Mouse (Mus musculus) spleen, adult 2 months (tissue): Measurements from ENCODE around the gene Atg7. TPM values are rescaled to one million over a fixed set of nuclear protein-coding genes. Genes with fewer than 3 reads are reported as not detected.

ENCODE experiments used
- DNase-seq, 2 experiments: peaks; one replicate each; pipeline versions ENCODE4 v3.0.0 to v3.0.0-alpha.2; 2012 to 2021; ENCODE audit warnings: low spot score in 2 of 2, low read depth in 1 of 2
- H3K27ac ChIP-seq: fragments of 200-500 bp; 2 replicates; pipeline ENCODE4 v1.5.1; 2012; ENCODE audit warnings: low read length, inconsistent platforms; ENCODE audit not compliant: insufficient read depth
- H3K27me3 ChIP-seq: fragments of 200-500 bp; 2 replicates; pipeline ENCODE4 v1.6.1; 2012; ENCODE audit warnings: mild to moderate bottlenecking, moderate library complexity, low read length, inconsistent platforms; ENCODE audit not compliant: control insufficient read depth, insufficient read depth
- H3K36me3 ChIP-seq: fragments of 200-500 bp; 2 replicates; pipeline ENCODE4 v1.6.1; 2012; ENCODE audit warnings: mild to moderate bottlenecking, low read length, inconsistent platforms; ENCODE audit not compliant: control insufficient read depth, insufficient read depth
- H3K4me1 ChIP-seq: fragments of 200-500 bp; 2 replicates; pipeline ENCODE4 v1.6.1; 2011; ENCODE audit warnings: inconsistent platforms; ENCODE audit not compliant: control insufficient read depth, insufficient read depth, insufficient read length
- H3K4me3 ChIP-seq: fragments of 200-500 bp; 2 replicates; pipeline ENCODE4 v1.5.1; 2011; ENCODE audit warnings: mild to moderate bottlenecking, inconsistent platforms; ENCODE audit not compliant: insufficient read depth, insufficient read length; ENCODE audit errors: extremely low read depth
- CTCF ChIP-seq: fragments of 200-500 bp; IDR thresholded peaks from 2 replicates; pipeline ENCODE4 v1.5.1; 2011; ENCODE audit warnings: mild to moderate bottlenecking, inconsistent platforms; ENCODE audit not compliant: insufficient read depth, insufficient read length, insufficient replicate concordance; ENCODE audit errors: extremely low read depth
- POLR2A ChIP-seq: fragments of 200-500 bp; IDR thresholded peaks from 2 replicates; pipeline ENCODE4 v1.6.1; 2011; ENCODE audit warnings: low read depth, low read length, inconsistent platforms
- WGBS: fragments of 180-500 bp; shearing (Covaris S2); methylation state at CpG from one replicate; pipeline ENCODE4 v1.1.7; 2018; 5-methylcytosine and 5-hydroxymethylcytosine counted together
- polyA plus RNA-seq: library from polyadenylated mRNA; depleted of rRNA; stranded (reverse); fragments of >200 nt; gene quantifications from 2 replicates; pipeline ENCODE4 v1.2.3, GENCODE M21; 2012

The Atg7 gene
- polyA plus RNA-seq, 1 experiment = 11.7 TPM

DNA sequence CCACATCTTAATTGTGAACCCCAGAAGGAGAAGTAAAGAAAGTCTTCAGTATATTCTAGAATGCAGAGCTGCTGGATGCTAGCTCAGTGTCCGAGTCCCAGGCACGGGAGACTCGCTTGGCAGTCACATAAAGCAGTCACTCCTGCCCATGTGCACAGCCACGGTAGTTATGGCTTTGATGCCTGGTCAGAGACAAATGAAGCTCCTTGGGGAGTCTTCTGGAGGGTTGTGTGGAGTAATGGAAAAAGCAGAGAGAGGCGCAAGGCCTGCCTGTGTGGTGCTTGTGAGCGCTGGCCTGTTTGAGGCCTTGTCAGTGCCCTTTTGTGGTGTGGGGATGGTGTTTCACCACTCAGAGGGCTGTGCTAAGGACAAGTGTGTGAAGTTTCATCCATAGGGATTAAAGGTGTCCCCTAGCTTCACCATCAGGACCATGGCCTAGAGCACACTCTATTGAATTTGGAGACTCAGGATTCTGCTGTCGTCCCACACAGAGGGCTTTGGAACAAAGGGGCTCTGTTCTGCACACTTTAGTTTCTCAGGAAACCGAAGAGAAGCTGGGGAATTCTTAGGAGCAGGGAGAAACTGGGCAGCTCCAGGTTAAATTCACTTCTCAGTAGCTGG is 161.1 kb downstream of the Atg7 start:
- H3K27me3 ChIP-seq = no peaks in the 10 kb centered on the region
- no peaks in the 10 kb centered on the region for H3K36me3 ChIP-seq
- no peak overlapping the region for H3K27ac ChIP-seq
- no peak overlapping the region for H3K4me3 ChIP-seq
- WGBS = 89% methylated on average over 8 of the region's 8 CpGs
- H3K4me1 ChIP-seq = peaks cover 2% of the 10 kb centered on the region
- no peak for TF ChIP-seq POLR2A
- TF ChIP-seq CTCF = no peak
- no peak for DNase-seq

DNA sequence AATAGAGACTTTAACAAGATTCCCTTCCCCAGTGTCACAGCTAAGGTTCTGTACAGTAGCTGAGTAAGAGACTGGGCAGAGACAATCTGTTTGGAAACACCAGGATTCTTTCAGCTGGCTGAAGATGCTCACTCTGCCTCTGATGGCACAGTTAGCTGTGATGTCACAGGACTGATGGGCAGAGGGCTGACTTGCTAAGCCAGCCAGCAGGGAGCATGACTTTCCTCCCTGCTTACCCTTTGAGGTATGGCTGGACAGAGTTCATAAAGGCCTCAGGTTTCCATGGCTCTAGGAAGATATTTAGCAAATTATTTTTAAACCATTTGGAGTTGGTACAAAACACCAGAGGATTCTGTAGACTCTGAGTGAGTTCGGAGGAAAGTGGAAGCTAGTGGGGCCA is 162.0 kb downstream of the Atg7 start:
- no peaks in the 10 kb centered on the region for H3K36me3 ChIP-seq
- H3K27ac ChIP-seq = no peak overlapping the region
- peaks cover 2% of the 10 kb centered on the region for H3K4me1 ChIP-seq
- no peaks in the 10 kb centered on the region for H3K27me3 ChIP-seq
- TF ChIP-seq CTCF = no peak
- no peak for TF ChIP-seq POLR2A
- 72% methylated on average over 1 of the region's 1 CpGs for WGBS
- no peak for DNase-seq
- no peak overlapping the region for H3K4me3 ChIP-seq

DNA sequence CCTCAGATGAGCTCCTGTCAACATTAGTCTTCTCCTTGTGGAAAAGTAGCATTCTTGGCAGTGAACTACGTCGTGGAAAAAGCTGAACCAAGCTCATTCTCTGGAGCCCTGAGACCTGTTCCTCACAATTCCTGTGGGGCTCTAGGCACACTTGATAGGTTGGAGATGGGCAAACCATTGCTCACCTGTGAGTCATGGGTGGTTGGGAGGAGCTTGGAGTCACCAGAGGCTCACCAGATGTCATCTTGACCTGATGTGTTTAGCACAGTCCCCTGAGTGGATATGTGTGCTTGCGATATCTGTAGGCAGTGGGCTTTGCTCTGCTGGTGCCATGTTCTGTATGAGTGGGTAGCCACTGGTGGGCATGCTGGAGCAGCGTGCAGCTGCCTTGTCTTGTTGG is 163.0 kb downstream of the Atg7 start:
- WGBS = 92% methylated on average over 4 of the region's 4 CpGs
- H3K4me1 ChIP-seq = peaks cover 2% of the 10 kb centered on the region; the same call in 1 of the 2 replicates

GRCm38 (mm10) chr6:114807474-114807873 is 164.6 kb downstream of the Atg7 start:
- WGBS = 72% methylated on average over 3 of the region's 3 CpGs
- no peak for DNase-seq

More for the DNA sequence above, 163.0 kb downstream of the Atg7 start:
- Histone ChIP-seq H3K27me3 (no peaks in the 10 kb centered on the region), H3K27ac (no peak overlapping the region), H3K4me3 (no peak overlapping the region), H3K36me3 (no peaks in the 10 kb centered on the region)
- no peak for TF ChIP-seq CTCF
- TF ChIP-seq POLR2A = no peak
- no peak for DNase-seq

GRCm38 (mm10) chr6:114808654-114809430 is 165.9 kb downstream of the Atg7 start:
- TF ChIP-seq CTCF = no peak
- TF ChIP-seq POLR2A = no peak
- WGBS = 94% methylated on average over 3 of the region's 3 CpGs
- no peak overlapping the region for H3K4me3 ChIP-seq
- H3K27me3 ChIP-seq = no peaks in the 10 kb centered on the region
- no peak overlapping the region for H3K27ac ChIP-seq
- H3K4me1 ChIP-seq = peaks cover under 1% of the 10 kb centered on the region; the same call in 1 of the 2 replicates
- DNase-seq = no peak
- no peaks in the 10 kb centered on the region for H3K36me3 ChIP-seq

More at GRCm38 (mm10) chr6:114807474-114807873, 164.6 kb downstream of the Atg7 start:
- Histone ChIP-seq H3K27me3 (no peaks in the 10 kb centered on the region), H3K36me3 (no peaks in the 10 kb centered on the region), H3K27ac (no peak overlapping the region), H3K4me3 (no peak overlapping the region), H3K4me1 (peaks cover 2% of the 10 kb centered on the region; the same call in 1 of the 2 replicates)
- TF ChIP-seq CTCF (no peak), POLR2A (no peak)

GRCm38 (mm10) chr6:114809431-114809811 is 166.5 kb downstream of the Atg7 start:
- WGBS = 85% methylated on average over 1 of the region's 1 CpGs

GRCm38 (mm10) chr6:114812322-114812721 is 169.4 kb downstream of the Atg7 start:
- TF ChIP-seq POLR2A (no peak), CTCF (no peak)
- Histone ChIP-seq H3K27me3 (no peaks in the 10 kb centered on the region), H3K36me3 (no peaks in the 10 kb centered on the region), H3K4me3 (no peak overlapping the region), H3K4me1 (no peaks in the 10 kb centered on the region; the same call in 1 of the 2 replicates), H3K27ac (no peak overlapping the region)
- DNase-seq = no peak
- WGBS = 84% methylated on average over 5 of the region's 5 CpGs

More at GRCm38 (mm10) chr6:114809431-114809811, 166.5 kb downstream of the Atg7 start:
- Histone ChIP-seq H3K27me3 (no peaks in the 10 kb centered on the region), H3K27ac (no peak overlapping the region), H3K4me3 (no peak overlapping the region), H3K36me3 (no peaks in the 10 kb centered on the region), H3K4me1 (no peaks in the 10 kb centered on the region; the same call in 1 of the 2 replicates)
- no peak for TF ChIP-seq POLR2A
- no peak for TF ChIP-seq CTCF
- no peak for DNase-seq
